Mouse (Mus musculus) kidney, postnatal 4 days (tissue): Measurements from ENCODE around the gene Tanc2.

Source experiments
- DNase-seq, 2 experiments: peaks; one replicate each; pipeline ENCODE4 v3.0.0; 2021; ENCODE audit warnings: mixed read lengths in 2 of 2

Tanc2 gene

DNA sequence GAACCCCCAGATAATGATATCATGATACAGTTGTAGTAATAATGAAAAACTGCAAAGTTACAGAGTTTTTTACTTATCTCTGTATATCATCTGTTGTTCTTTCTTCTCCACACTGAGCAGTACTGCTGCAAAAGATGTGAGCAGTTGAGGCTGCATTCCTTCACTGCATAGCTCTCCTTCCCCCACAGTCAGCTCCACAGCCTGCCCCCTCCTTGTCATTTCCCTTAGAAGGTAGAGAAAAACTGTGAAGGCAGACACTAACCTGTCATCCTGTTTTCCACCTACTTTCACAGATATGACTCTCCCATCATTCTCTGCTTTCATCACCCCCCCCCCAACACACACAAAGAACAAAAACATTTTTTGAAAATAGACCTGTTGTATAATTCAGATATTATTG is 248.2 kb downstream of the Tanc2 start:
- no peak for DNase-seq

DNA sequence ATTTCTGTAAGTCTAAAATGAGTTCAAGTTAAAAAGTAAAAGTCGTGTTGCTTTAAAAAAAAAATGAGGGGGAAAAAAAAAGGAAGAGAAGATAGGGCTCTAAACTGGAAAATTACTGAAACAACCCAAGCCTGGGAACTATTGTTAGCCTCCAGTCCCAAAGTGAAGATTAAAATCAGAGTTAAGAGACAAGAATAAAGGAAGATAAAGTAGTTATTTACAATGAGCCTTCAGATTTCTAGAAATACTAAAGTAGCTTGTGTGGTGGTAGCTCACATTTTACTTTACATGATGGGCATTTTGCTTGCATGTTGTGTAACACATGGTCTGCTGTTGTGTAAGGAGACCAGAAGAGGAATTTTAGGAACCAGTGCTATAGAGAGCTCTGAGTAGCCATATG is 256.1 kb downstream of the Tanc2 start:
- no peak for DNase-seq

DNA sequence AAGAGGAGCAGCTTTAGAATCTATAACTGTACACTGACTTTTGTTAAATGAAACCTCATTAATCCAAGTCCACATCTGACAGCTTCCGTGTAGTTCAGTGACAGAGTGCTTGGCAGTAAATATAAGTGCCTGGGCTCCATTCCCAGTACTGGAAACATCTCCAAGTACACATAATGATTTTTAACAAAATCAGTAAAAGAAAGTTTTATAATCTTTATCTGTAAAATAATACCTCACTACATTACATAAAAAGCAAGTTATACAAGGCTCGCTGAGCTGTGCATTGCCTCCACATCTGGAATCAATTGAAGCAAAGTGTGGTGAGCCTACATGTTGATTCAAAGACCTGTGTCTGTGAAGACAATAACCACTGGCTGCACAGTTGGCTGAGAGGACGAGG is 265.7 kb downstream of the Tanc2 start:
- peak; percentile 5 to 10 for DNase-seq

DNA sequence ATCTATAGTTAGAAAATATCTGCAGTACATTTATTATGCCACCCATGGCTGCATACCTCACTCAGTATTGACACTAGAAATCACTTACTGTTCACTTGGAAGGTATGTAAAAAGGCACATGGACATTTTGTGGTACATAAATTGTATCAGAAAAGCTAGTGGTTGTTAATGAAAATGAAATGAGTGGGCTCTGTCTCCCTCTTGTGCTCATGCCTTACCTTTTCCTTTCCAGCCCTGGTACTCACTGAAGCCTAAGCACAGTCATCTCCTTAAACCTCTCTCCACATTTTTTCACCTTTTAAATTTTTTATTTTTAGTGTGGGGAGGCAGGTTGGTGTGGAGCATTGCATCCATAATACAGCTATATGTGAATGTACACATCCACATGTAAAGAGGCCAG is 268.3 kb downstream of the Tanc2 start:
- no peak for DNase-seq

DNA sequence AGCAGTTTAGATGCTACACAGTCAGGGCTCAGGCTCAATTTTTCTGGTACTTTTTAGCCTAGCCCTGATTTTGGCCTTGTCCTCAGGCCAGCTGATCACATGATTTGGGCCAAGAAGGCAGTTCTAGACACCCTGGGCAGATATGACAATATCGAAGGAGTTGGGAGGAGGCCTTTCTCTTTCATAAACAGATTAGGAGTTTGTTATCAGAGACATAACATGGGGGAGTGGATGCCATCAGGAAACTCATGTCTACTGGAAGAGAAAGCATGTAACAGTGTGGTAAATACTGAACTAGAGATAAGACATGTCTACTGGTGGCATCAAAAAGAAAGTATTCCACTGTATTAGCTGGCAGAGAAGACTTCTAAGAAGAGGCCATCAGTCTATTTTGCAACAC is 295.8 kb downstream of the Tanc2 start:
- no peak for DNase-seq

DNA sequence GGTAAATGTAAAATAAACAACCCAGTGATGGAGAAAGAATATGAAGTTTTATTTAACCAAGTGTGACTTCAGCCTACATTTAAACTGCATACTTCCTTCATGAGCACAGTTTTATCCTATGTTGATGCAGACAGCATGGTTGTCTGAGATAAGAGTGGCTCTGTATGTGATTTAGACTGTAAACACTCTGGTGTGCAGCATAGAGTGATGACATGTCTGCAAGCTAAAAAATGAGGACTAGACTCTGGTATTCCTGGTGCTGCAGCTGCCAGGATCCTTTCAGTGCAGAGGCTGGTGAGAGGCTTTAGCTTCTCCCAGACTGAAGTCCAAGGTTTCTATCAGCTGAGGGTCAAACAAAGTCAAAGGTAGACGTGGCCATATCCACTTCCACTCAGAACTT is 297.5 kb downstream of the Tanc2 start:
- no peak for DNase-seq

DNA sequence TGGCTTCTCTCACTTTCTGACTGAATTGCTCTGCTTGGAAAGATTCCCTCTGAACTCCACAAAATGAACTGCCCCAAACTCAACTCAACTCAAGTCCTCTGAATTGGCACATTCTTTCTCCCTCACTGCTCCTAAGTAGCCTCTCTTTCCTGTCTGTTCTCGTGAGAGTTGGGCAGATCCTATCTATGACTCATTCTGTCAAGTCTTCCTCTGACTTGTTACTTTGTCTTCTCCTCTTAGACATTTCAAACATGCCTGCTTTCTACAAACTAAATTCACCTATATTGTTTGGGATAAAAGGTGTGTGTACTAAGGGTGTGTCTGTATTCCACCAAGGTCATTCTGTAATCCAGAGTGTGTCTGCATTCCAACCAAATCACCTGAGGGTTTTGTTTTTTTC is 309.4 kb downstream of the Tanc2 start:
- no peak for DNase-seq

DNA sequence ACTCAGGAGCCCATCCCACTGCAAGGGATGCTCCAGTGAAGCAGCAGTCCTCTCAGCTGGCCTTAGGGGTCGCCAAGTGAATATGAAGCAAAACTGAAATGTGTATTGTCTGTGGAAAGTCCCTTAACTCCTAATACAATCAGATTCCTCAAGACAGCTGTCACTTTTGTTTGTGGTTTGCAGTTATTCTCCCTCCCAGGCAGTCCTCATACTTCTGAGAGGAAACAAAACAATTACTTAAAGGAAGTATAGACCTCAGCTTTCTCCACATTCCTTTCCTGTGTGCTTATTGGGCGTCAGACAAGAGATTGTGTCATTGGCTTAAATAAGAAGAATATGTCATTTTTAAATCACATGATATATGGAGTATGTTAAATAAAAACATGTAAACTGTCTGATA is 311.7 kb downstream of the Tanc2 start:
- no peak for DNase-seq

DNA sequence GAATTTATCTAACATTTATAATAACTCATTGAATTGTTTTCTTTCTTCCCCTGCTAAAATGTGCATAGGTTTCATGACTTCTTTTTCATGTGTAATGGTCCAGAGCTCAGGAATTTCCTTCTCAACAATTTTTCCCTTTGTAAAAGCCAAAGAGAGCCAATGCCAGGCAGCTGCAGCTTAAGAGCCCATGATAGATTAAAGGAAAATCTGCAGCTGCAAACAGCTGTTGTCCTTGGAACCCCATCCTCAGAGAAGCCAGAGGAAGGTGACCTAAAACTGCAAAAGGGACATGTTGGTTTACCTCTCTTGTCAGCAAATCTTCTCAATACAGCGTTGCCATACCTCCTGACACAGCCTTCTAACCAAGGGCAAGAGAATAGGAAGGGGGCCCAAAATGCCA is 313.2 kb downstream of the Tanc2 start:
- no peak for DNase-seq

DNA sequence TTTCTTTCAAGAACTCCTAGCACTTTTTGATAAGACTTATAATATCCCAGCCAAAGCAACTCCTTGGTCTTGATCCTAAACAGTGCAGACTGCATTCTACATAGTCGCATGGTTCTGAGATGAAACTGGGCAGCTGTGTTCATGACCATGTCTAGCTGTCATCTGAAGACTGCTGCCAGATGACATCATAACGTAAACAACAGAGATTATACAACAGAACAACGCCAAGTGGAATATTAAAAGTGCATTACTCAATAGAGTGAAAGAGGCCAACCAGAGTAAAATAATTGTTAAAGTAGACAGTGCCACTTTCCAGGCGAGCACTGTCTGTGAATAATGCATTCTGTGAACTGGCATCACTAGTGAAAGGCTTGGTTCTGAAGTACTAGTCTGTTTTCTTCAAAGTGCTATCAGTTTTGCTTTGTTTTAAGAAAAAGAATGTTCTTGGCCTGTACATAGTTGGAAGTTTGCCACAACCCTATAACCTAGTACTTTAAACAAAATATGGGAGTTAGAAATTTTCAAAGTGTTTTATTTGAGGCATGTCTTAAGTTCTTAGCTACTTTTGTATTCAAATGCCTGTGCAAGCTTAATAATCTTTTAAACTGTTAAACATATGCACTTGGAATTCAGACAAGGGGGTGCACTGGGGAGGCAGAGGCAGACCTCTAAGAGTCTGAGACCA is 315.9 kb downstream of the Tanc2 start:
- DNase-seq = no peak

DNA sequence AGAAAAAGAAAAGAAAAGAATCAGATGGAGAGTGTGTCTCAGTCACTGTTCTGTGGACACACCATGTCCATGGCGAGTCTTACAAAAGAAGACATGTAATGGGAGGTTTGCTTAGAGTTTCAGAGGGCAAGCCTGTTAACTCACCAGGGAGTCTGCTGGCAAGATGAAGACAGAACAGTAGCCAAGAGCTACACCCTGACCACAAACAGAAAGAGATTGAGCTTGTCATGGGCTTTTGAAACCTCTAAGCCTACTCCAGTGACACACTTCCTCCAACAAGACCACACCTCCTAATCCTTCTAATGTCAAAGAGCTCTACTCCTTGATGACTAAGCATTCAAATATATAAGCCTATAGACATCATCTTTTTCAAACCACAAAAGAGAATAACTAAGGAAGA is 317.6 kb downstream of the Tanc2 start:
- DNase-seq = no peak

DNA sequence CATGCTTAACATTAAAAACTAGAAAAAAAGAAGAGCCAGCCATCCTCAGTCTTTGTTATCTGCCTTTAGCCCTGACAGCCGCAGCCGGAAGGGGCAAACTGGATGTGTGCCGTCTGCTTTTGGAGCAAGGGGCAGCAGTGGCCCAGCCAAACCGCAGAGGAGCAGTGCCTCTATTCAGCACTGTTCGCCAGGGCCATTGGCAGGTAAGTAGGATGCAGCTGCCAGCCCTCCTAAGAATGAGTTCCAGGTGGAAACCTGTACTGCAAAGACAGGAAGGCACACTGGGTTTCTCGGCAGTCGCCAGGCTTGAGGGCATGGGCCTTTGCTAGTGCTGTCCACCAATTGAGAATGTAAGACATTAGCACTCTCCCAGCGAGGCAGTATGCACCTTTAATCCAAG is 319.1 kb downstream of the Tanc2 start:
- DNase-seq = no peak

DNA sequence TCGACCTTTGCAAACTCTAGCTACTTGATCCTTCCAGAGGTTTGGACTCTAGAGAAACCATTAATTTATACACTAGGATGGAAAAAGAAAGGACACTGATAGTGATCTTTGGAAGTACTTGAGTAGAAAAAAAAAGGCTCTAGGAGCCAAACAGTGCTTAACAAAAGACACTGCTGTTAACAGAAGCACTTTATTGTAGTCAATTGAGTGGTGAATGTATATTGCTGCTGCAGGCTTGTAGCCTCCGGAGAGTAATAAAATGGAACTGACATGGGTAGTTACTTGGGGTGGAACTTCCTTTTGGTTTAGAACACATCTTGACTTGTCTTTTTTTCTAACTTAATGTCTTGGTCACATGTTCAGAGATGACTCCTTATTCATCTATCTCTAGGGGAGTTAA is 319.8 kb downstream of the Tanc2 start:
- DNase-seq = no peak

DNA sequence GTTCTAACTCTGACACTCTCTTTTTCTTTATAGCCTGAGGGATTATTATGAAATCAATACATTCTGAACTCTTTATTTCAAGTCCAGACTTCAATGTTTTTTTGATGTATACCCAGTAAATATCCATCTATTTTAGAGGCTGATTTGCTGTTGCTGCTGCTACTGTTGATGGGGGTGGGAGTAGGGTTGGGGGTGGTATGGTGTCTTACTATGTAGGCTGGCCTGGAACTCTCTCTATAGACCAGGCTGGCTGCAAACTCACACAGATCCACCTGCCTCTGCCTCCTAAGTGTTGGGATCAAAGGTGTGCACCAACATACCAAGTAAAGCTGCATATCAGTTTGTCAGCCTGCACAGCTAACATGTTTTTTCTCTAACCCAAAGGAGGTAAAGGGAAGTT is 321.4 kb downstream of the Tanc2 start:
- no peak for DNase-seq

DNA sequence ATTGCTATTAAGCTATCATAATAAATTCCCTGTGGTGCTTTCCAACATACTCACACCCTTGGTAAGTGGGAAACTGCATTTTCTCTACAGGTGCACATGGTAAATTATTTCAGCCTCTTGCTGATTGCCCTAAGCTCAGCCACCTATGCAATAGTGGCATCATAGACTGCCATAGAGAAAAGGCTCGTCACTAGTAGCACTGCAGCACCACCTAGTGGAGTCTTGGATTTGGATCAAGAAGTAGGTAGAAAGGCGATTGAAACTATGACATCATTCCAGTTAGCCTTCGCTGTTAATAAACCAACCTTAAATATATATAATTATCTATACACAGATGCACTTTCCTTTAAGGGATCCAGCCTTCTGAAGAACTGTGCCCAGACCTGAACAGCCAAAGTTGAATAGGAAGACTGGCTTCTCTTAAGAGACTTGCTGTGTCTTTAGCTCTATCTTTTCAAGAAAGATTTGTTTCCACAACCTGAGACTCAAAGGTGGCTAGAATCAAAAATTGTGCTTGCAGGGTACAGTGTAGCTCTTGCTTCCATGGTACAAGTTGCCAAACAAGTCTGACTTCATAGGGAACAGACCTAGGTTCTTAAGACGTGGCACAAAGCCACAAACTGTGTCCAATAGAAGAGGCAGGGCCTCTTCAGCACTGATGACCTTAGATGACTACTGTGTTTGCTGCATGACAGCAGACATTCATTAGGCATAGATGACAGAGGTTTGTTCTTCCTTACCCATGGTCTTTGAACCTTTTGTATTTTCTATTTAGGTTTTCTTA is 322.0 kb downstream of the Tanc2 start:
- DNase-seq = peak; percentile 82 to 85

DNA sequence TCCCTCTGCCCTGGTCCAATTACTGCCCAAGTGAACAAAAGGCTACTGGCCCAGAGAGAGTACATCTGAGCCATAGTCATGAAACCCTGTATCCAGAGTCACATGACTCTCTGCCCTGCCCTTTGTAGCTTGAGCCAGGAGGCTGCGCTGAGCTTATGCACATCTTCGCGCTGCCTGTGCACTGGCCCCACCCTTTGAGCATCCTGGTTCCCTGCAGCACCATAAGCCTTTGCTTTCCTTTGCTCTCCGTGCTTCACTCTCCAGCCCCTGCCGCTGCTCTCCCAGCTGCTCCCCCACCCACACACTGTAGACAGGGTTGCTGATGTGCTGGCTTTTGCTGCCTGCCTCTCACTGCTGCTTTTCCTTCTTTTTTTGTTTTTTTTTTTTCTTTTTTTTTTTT is 323.8 kb downstream of the Tanc2 start:
- no peak for DNase-seq

DNA sequence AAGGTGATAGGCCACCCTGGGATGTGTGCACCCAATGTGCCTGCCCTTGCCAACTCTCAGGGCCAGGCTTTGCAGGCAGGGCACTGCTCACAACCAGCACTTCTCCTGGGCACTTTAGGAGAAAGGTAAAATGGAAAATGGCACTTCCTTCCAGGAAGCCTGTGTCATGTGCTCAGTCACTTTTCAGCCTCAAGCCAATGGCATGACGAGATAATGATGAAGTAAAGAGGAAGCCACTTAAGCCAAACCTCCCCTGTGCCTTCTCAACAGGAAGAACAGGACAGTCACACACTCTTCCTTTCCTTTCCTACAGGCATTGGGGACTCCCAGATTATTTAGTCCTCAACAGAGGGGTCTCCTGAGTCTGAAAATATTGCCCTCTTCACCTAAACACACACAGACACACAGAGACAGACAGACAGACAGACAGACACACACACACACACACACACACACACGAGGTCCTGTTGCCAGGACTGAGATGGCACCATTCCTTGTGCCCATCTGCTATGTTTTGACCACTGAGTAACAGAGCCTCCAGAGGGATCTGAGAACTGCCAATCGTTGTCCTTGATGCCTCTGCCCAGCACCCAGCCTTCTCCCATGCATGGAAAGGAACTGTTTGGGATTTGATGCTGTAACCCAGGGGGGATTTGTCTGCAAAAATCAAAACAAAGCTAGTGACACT is 330.5 kb downstream of the Tanc2 start:
- no peak for DNase-seq

DNA sequence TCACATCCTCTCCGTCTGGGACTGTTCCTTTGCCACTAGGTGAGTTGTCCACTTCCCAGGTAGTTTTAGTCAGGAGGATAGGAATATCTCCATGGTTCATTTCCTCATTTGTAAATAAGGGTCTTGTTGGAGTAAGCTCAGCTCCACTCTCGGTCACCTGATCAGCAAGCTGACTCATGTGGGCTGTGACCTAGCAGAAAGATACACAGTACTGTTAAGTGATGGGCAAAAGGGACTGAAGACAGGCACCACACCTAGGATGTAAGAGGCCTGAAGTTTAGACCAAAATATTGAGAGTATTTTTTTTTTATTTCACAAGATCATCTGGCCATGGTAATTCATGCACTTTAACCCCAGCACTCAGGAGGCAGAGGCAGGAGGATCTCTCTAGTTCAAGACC is 331.1 kb downstream of the Tanc2 start:
- no peak for DNase-seq

DNA sequence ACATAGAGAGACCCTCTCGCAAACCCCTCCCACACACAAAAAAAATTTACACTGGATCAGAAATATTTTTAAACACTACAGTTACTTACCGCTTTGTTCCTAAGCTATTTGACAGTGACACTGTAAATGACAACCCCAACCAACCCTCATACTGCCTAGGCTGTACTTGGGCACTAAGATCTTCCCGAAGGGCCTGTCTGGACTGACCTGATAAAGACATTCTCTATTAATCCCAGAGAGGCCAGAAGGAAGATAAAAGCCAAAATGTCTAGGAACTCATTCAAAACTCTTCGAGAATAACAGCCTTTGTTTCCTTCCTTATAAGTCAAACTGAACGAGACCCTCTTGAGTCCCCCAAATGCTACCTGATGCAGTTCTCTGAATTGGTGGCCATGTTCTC is 331.5 kb downstream of the Tanc2 start:
- no peak for DNase-seq

DNA sequence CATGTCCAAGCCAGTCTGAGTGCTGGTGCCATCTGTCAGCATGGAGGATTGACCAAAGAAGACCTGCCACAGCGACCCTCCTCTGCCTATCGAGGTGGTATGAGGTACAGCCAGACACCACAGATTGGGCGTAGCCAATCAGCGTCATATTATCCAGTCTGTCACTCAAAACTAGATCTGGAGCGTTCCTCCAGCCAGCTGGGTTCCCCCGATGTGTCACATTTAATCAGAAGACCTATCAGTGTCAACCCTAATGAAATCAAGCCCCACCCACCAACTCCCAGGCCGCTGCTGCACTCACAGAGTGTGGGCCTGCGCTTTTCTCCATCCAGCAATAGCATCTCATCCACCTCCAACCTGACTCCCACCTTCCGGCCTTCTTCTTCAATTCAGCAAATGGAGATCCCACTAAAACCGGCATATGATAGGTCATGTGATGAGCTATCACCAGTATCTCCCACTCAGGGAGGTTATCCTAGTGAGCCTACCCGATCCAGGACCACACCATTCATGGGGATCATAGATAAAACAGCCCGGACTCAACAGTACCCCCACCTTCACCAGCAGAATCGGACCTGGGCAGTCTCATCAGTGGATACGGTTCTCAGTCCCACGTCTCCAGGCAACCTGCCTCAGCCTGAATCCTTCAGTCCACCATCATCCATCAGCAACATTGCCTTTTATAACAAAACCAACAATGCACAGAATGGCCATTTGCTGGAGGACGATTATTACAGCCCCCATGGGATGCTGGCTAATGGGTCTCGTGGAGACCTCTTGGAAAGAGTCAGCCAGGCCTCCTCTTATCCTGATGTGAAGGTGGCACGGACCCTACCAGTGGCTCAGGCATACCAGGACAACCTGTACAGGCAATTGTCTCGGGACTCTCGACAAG is 333.2 kb downstream of the Tanc2 start:
- no peak for DNase-seq

DNA sequence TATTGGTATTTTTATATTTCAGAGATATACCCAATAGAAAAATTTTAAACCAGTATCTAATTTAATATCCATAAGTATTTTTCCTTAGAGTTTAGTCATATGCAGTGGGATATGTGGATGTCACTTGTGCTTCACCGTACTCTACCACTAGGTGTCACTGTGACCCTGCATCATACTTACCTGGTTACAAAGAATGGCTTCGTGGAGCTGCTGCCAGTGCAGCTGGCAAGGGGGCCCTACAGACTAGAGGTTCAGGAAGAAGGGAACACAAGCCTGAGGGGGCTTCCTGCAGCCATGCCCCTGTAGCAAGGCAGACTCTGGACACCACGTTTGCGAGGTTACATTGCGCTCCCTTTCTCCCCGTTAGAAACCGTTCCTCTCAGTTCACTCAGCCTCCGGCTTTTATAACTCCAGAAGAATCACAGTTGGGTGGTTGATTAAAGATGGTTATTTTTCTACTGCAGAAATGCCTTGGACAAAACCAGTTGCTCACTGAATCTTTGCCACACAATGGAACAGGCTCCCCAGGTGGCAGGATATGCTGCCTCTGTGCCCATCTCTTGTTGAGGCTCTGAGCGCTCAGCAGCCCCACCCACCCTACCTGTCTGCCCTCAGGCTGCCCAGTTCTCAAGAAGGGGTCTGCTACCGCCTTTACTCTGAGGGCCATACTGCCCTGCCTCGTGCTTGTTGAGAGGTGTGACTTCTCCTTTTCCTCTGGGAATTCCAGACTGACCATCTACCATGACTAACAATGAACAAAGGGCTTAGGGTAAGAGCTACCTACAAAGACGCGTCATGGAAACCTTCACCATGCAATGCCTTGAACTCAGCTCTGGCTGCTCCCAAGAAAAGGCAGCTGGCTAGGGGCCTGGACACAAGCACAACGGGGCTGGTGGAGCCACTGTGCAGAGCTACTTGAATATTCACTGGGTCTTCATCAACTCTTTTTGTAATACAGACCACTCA is 337.6 kb downstream of the Tanc2 start:
- DNase-seq = peak; percentile 75 to 79

DNA sequence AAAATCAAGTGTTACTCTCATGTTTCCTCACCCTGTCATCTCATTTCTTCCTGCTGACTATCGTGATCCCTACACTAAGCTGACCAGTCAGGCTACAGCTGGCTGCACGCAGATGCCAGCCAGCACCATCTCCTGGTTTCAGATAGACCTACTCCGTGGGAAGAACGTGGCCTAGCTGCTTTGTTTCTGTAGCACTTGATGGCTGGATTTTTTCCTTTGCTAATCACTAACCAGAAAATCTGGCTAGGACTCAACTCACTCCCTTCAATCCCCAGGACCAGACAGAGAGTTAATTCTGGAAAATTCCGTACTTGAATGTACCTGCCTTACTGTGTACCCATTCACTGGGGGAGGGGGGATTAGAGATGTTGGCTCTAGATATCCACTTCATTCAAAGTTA is 338.4 kb downstream of the Tanc2 start:
- DNase-seq = peak in 1 of 2 experiments; percentile 19
